Mouse (Mus musculus) gastrocnemius, postnatal 25 days (tissue): Measurements from ENCODE around the gene Gm16253. TPM values are rescaled to one million over a fixed set of nuclear protein-coding genes. Genes with fewer than 3 reads are reported as not detected.

Source experiments
- DNase-seq: peaks from one replicate; pipeline ENCODE4 v3.0.0; 2022
- total RNA-seq, 2 experiments: library from RNA; stranded (reverse); gene quantifications; 1 replicate in 1 of 2; 2 replicates in 1 of 2; pipeline ENCODE4 v1.2.3; 2021

Gene Gm16253
- total RNA-seq, 2 experiments from 2014 or later = 1.1 TPM

DNA sequence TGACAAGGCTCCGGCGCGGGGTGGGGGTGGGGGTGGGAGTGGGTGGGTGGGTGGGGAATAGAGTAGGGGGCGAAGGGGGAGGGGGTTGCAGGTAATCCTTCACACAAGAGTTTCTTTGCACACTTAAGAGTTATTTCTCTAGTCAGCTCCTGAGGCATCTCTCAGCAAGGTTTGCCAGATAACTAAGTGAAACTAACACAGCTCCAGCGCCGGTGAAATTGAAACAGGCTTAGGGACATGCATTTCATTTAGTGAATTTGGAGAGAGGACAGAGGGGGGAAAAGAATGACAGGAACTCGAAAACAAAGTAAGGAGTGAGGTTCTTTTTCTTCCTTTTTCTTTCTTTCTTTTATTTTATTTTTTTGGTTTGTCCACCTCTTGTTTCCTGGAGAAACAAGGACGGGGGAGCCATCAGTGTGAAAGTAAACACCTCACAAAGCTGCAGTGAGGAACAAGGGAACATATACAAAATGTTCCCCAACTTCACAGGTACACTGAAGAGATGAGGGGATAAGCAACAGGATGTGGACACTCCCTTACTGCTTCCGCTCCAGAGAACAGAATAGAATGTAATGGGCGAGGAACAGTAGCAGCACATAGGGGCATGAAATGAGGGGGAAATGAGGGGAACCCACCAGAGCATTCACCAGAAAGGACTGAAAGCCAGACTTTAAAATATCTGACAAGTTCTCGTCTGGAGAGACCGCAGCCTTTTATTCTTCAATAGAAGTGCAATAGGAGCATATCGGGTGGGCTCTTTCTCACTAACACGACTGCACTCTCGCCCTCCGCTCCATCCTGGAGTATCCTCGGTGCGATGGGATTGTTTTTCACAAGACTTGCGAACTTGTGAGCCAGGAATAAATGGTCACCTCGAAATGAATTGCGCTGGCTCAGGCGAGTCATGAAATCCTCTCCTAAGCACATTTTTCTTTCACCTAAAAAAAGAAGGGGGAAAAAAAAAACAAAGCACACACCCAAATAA lies 19.8 kb upstream of the Gm16253 start:
- no peak for DNase-seq

DNA sequence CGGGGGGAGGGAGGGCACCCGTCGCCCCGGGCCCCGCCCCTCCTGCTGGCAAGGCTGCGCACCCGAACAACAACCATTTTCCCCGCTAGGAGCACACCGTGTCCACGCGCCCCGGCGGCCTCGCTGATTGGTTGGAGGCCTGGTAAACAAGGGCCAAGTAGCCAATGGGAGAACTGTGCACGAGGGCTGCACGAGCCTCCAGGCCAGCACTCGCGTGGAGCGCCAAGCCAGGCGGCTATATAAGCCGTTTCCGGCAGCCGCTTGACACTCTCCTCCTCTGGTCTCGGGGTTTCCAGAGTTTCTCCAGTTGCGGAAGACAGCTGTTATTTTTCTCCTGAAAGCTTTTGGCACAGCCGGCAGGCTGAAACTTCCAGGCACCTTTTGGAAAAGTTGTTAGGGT lies 19.1 kb upstream of the Gm16253 start, which contains the start of gene Txnip:
TSS of gene Txnip (plus strand) at position 264 of the 400 bp plus-strand sequence.
- peak; percentile 100 for DNase-seq

DNA sequence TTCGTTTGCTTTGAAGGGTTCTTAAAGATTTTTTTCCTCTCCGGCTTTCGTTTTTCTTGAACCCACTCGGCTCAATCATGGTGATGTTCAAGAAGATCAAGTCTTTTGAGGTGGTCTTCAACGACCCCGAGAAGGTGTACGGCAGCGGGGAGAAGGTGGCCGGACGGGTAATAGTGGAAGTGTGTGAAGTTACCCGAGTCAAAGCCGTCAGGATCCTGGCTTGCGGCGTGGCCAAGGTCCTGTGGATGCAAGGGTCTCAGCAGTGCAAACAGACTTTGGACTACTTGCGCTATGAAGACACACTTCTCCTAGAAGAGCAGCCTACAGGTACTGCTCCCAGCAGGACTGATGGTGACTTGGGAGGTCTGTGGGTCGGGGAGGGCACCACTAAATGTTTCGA lies 18.6 kb upstream of the Gm16253 start:
- DNase-seq = no peak

GRCm38 (mm10) chr3:96558668-96559196 lies 18.1 kb upstream of the Gm16253 start:
- no peak for DNase-seq

GRCm38 (mm10) chr3:96559398-96559910 lies 17.3 kb upstream of the Gm16253 start:
- no peak for DNase-seq

GRCm38 (mm10) chr3:96559911-96560850 lies 16.6 kb upstream of the Gm16253 start:
- no peak for DNase-seq

DNA sequence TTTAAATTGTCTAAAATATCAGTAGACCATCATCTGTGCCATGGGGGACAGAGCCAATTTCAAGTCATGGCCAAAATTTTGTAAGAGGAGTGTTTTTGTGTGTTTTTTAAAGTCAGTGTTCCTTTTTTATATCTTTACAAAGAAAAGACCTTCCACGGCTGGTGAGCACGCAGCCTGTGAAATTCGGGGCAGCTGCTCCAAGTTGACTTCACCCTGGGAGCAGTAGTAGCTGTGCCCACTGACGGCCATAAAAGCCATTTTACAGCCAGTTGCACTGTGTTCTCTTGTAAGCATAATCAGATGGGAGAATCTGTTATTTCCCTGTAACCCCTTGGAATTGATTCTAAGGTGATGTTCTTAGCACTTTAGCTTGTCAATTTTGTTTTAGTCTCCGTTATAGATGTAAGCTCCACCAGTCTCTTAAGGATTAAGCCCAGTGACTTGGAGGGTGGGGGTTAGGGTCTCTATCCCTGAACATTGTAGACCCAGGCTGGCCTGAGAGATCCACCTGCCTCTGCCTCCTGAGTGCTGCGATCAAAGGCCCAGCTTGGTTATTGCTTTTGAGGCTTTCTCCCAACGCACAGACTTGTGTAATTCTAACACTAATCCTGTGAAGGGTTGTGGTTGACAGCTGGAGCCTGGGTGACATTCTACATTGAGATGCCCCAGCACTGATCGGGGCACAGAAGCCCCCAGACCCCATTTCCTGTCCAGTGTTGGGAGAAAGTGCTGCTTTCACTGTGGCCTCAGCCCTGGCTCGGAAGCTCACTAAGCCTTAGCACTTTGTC lies 15.7 kb upstream of the Gm16253 start:
- DNase-seq = no peak

GRCm38 (mm10) chr3:96561946-96562681 lies 14.7 kb upstream of the Gm16253 start:
- DNase-seq = peak; percentile 55

GRCm38 (mm10) chr3:96563267-96563666 lies 13.5 kb upstream of the Gm16253 start:
- no peak for DNase-seq

DNA sequence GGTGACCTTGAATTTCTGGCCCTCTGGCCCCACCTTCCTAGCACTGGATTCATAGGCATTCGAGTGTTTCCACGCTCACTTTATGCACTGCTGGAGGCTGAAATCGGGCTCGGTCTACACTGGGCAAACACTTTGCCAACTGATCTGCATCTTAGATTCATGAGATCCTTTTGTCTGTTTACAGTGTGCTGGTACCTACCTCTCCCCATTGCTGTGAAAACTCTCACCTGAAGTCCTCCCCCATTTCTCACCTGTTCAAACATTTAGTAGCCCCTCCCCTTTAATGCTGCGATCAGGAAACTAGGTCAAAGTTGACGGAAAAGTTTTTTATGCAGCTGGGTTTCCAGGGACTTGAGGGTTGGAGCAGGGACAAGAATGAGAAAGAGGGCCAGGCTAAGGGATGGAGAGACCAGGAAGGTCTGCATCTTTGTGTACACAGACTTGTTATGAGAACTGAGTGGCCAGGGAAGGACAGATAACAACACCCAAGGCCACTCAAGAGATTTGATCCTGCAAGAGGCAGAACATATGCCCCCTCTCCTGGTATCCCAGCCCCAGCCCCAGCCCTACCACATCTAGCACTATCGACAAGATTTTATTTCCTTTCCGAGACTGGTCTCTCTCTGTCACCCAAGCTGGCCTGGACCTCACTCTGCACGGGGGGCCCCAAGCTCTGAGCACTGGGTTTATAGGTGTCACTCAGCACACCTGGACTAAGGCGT lies 12.7 kb upstream of the Gm16253 start:
- no peak for DNase-seq

DNA sequence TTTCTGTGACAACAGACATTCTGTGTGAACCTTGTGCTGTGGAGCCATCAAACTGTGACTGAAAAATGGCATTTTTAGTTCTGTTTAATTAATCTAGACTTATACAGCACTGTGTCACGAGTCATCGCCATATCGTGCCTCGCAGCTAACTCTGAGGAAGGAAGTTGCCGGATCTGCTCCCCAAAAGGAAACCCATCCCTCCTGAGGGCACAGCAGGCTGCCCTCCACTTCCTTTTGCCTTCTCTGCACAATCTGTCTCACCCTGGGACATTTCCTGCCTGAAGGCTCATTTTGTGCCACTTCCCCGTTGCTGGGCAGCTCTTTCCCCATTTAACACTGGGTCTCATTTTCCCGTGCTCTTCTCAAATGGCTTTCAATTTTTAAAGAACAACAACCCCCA lies 12.2 kb upstream of the Gm16253 start:
- peak; percentile 45 for DNase-seq

GRCm38 (mm10) chr3:96565105-96565504 lies 11.7 kb upstream of the Gm16253 start:
- no peak for DNase-seq

GRCm38 (mm10) chr3:96566661-96567450 lies 9.9 kb upstream of the Gm16253 start:
- DNase-seq = no peak

GRCm38 (mm10) chr3:96568605-96569004 lies 8.2 kb upstream of the Gm16253 start:
- no peak for DNase-seq

DNA sequence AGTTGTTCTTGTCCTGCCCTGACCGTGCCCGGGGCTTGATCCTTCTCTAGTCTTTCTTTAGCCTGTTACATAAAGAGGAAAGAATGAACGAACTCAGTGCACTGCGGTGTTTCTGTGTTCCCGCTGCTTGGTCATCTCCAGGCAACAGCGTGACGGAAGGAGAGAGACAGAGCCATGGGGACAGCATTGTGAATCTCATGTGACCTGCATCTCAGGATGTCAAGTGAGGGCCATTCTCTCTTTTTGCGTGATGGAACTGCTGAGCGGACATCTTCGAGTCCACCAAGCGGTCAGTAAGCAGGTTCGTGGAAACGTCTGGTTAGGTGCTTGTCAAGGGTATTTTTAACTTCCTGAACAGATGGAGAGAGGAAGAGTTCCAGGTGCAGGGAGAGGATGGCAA lies 7.3 kb upstream of the Gm16253 start:
- DNase-seq = no peak

- no peak for DNase-seq
Measured at GRCm38 (mm10) chr3:96569966-96570605, 6.7 kb upstream of the Gm16253 start.

DNA sequence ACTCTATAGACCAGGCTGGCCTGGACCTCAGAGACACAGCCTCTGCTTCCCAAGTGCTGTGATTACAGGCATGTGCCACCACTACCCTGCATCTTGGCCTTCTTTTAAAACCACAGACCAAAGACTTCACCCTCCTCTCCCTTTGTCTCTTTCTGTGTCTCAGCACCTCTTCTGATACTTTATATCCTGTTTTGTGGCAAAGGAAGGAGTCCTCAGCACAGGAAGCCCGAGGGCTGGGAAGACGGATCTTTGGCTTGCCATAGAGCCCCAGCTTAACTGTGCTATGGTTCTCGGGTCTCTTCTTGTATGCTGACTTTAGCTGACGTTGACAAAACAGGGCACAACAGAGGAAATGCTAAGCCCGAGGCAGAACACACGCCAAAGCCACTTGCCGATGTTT lies 6.1 kb upstream of the Gm16253 start:
- no peak for DNase-seq

DNA sequence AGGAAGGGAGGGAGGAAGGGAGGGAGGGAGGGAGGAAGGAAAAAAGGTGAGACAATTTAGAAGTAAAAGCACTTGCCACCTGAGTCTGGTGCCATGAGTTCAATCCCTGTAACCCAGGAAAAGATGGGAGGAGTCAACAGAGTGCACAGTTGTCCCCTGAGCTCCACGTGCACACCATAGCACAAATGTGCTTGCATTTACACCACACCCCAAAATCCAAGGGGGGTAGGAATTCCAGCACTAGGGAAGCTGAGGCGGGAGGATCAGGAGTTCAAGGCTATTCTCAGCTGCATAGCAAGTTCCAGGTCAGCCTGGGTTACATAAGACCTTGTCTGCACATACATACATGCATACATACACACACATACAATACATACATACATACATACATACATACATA lies 5.4 kb upstream of the Gm16253 start:
- no peak for DNase-seq
